In the genomic region with DNA sequence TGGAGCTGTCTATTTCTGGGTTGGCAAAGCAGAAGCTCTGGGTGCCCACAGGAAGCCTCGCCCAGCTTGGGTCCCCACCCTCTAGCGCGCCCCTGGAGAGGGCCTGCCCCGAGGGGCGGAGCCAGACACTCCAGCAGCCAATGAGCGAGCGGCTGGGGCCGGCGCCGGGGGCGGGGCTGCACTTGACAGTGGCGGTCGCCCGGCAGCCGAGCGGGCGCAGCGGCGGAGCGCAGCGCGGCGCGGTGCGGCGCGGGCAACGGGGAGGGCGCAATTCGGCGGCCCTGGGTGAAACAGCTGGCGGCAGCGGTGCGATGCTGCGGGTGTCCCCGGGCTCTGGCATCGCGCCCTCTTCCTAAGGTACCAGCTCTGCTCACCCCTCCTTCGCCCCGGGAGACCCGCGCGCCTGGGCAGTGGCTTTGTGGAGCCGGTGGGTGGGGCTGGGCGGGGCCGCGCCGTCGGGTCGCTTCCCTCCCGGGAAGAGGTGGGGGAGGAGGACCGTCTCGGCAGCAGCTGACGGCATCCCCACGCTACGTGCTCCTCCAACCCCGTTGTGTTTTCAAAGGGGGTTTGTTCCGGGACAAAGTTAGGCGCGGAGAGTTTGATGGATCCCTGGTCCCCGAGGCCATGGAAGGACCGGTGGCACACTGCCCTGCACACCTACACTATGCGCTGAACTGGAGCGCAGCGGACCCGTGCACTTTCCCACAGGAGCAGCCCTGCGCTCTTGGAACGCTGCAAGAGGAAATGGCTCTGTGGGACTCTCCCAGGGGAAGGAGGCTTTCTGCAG, we compare ENCODE assay signal across 8 mouse cellular contexts. TPM values are rescaled to one million over a fixed set of nuclear protein-coding genes. Genes with fewer than 3 reads are reported as not detected.
A peak's percentile ranks its signal among the peaks of the same experiment; 100 is the strongest.
DNase-seq lines count a peak whose midpoint lies in the region; ATAC-seq lines count a peak whose summit lies in the region.

A gene (plus strand): TSS at position 191 of the 787 bp plus-strand sequence.

- H3K36me3 ChIP-seq in hindbrain, embryonic 12.5 days, result no peaks in the 10 kb centered on the region

- H3K4me1 ChIP-seq in hindbrain, embryonic 12.5 days, result peaks cover 23% of the 10 kb centered on the region

- peak; percentile 96 for DNase-seq in Muller cell, postnatal 12 days (ENCODE audit: inconsistent ontology term)
- peak; percentile 93 to 95 for DNase-seq in cerebellum, postnatal 14 days
- peak; percentile 92 to 96 for DNase-seq in frontal cortex, postnatal 14 days (ENCODE audit: low spot score in 2 of 2)
- DNase-seq in layer of hippocampus, postnatal 14 days (ENCODE audit: low spot score in 2 of 2), result peak; percentile 94 to 96
- DNase-seq in lung, postnatal 10 days, result peak; percentile 97
- DNase-seq in ovary, postnatal 14 days (ENCODE audit: low spot score), result peak; percentile 85
- peak; percentile 98 for DNase-seq in thymus, postnatal 10 days (ENCODE audit: low spot score in 2 of 2)

- H3K9me3 ChIP-seq in hindbrain, embryonic 12.5 days (replicated peaks), result no peaks in the 10 kb centered on the region

- ATAC-seq in hindbrain, embryonic 12.5 days (ENCODE audit: low FRiP score), result peak; percentile 96

- peak within 1 kb of the TSS; percentile 75 for H3K4me2 ChIP-seq in hindbrain, embryonic 12.5 days (replicated peaks)

- peak within 1 kb of the TSS; percentile 68 for H3K27ac ChIP-seq in hindbrain, embryonic 12.5 days

- H3K9ac ChIP-seq in hindbrain, embryonic 12.5 days, result peak within 1 kb of the TSS; percentile 73

- H3K27me3 ChIP-seq in hindbrain, embryonic 12.5 days, result no peaks in the 10 kb centered on the region

- H3K4me3 ChIP-seq in hindbrain, embryonic 12.5 days, result peak within 1 kb of the TSS; percentile 73

- under 1% methylated on average over 67 of the region's 68 CpGs for WGBS in hindbrain, embryonic 12.5 days

RNA-seq across cellular contexts. Expression of the gene that starts here (rescaled TPM):
- polyA plus RNA-seq in hindbrain, embryonic 12.5 days (2016; fragmentation: Nextera tagmentation; extraction: Ambion mirVana), result 27.9 and 30.1 TPM in 2 replicates
- 100 to 1,000 TPM; 228 to 239 TPM for total RNA-seq in layer of hippocampus, postnatal 14 days (2021)

Comparison
In these comparisons a context has a peak if more than half of its experiments do, and no peak if none do; other contexts are left out.
1. Peak in every context shown above with its lines: DNase-seq, ATAC-seq, H3K4me3 ChIP-seq and H3K27ac ChIP-seq.